Mouse (Mus musculus) heart, postnatal 0 days (tissue): ENCODE measurements around the gene Kctd13. TPM values are rescaled to one million over a fixed set of nuclear protein-coding genes. Genes with fewer than 3 reads are reported as not detected.

ENCODE experiments used
- ATAC-seq: fragments of 200-750 bp; cut with Nextera tagmentation; 2 replicates; pipeline ENCODE4 v1.8.0; 2017; ENCODE audit warnings: low read depth, moderate number of reproducible peaks, moderate library complexity; ENCODE audit not compliant: insufficient read depth
- DNase-seq: peaks from one replicate; pipeline ENCODE4 v3.0.0-alpha.2; 2016; ENCODE audit warnings: low spot score
- H3K27ac ChIP-seq: fragments of 300-500 bp; sonication (generic); 2 replicates; pipeline ENCODE4 v1.5.1; 2014; ENCODE audit warnings: low read depth, mild to moderate bottlenecking
- H3K27me3 ChIP-seq: fragments of 300-500 bp; sonication (generic); 2 replicates; pipeline ENCODE4 v1.6.1; 2014; ENCODE audit warnings: low read length, mixed read lengths; ENCODE audit not compliant: control insufficient read depth, insufficient read depth
- H3K36me3 ChIP-seq: fragments of 300-500 bp; sonication (generic); replicated peaks from 2 replicates; pipeline ENCODE4 v1.6.1; 2014; ENCODE audit warnings: low read length, mixed read lengths; ENCODE audit not compliant: control insufficient read depth, insufficient read depth
- H3K4me1 ChIP-seq: fragments of 300-500 bp; sonication (generic); 2 replicates; pipeline ENCODE4 v1.6.1; 2014; ENCODE audit warnings: antibody characterized with exemption; ENCODE audit not compliant: control insufficient read depth, insufficient read depth
- H3K4me2 ChIP-seq: fragments of 300-500 bp; sonication (generic); 2 replicates; pipeline ENCODE4 v1.6.1; 2014; ENCODE audit warnings: low read depth, mild to moderate bottlenecking, low read length, moderate library complexity
- H3K4me3 ChIP-seq: fragments of 300-500 bp; sonication (generic); 2 replicates; pipeline ENCODE4 v1.5.1; 2014; ENCODE audit warnings: low read depth, low read length
- H3K9ac ChIP-seq: fragments of 300-500 bp; sonication (generic); replicated peaks from 2 replicates; pipeline ENCODE4 v1.6.1; 2014; ENCODE audit warnings: low read depth, low read length, mixed read lengths
- H3K9me3 ChIP-seq: fragments of 300-500 bp; sonication (generic); replicated peaks from 2 replicates; pipeline ENCODE4 v1.6.1; 2016; ENCODE audit warnings: low read length; ENCODE audit not compliant: control insufficient read depth
- CTCF ChIP-seq: IDR thresholded peaks from 2 replicates; pipeline ENCODE4 v1.5.1; 2016; ENCODE audit warnings: antibody characterized with exemption, control low read depth, low read depth
- EP300 ChIP-seq: IDR thresholded peaks from 2 replicates; pipeline ENCODE4 v1.6.1; 2016; ENCODE audit warnings: antibody characterized with exemption, low read depth
- WGBS: fragments of 180-500 bp; shearing (Covaris S2); extraction: QIAGEN DNeasy Blood & Tissue Kit; methylation state at CpG from one replicate; pipeline ENCODE4 v1.1.7; 2014; 5-methylcytosine and 5-hydroxymethylcytosine counted together
- polyA plus RNA-seq: library from polyadenylated mRNA; unstranded; fragments of >200 nt; fragmentation: Nextera tagmentation; extraction: Ambion mirVana; gene quantifications from 2 replicates; pipeline ENCODE4 v1.2.1, GENCODE M21; 2015
- total RNA-seq: library from RNA; depleted of rRNA; stranded (reverse); fragments of >200 nt; gene quantifications from 2 replicates; pipeline ENCODE4 v1.2.3, GENCODE M21; 2014; ENCODE audit warnings: low replicate concordance; rRNA removed

Kctd13 gene
- total RNA-seq (6.8 and 8.2 TPM in 2 replicates), polyA plus RNA-seq (11.2 TPM in 2 replicates)

DNA sequence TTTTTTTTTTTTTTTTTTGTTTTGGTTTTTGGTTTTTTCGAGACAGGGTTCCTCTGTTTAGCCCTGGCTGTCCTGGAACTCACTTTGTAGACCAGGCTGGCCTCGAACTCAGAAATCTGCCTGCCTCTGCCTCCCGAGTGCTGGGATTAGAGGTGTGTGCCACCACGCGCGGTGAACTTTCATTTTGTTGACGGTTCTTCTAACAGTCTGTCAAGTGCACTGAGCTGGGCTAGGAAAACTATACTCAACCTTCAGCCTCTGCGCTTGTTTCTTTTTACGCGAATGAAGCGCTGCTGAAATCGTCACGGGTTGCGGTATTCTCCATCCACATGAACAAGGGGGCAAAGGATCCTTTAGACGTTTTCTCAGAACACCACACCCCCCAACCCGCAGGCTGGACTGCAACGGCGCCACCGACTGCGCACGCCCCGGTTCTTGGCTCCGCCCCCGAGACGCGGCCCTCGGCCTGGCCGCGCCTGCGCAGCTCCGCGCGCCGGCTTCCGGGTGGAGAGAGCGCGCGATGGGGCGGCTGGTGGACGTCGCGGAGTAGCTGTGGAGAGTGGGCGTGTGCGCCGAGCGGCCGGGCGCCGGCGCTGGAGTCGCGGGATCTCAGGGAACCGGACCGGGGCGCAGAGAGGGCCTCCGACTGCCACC is at the start of gene Kctd13:
TSS of gene Kctd13 (plus strand) at position 496 of the 654 bp plus-strand sequence.
- WGBS, result 3% methylated on average over 51 of the region's 56 CpGs
- Histone ChIP-seq H3K27me3 (no peaks in the 10 kb centered on the region), H3K9me3 (no peaks in the 10 kb centered on the region), H3K4me3 (peak within 1 kb of the TSS; percentile 57), H3K27ac (peak within 1 kb of the TSS; percentile 28), H3K4me1 (peaks cover 6% of the 10 kb centered on the region), H3K36me3 (0 out of 2 replicates have a peak, but pooled peaks cover 10% of the 10 kb centered on the region), H3K4me2 (peak within 1 kb of the TSS; percentile 77), H3K9ac (peak within 1 kb of the TSS; percentile 56)
- TF ChIP-seq EP300 (no peak), CTCF (no peak)
- peak; percentile 84 for DNase-seq
- ATAC-seq, result peak; percentile 96

DNA sequence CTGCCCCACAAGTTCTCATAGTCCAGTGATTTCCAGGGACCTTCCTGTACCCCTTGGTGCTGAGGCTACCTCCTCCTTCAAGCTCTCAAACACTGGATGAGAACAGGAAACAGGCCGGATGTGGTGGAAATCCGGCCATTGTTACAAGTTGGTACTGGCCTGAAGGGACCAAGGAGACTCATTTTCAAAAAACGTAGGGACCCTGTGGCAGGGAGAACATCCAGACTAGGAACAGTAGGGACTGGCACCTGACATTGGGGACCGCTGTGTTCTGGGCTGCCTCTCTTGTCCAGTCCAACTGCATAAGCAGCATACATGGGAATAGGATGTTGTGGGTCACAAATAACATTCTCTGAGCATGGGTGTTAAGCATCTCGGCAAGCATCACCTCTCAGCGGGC is 47.6 kb upstream of the Kctd13 start:
- H3K4me2 ChIP-seq, result peak overlapping the region; percentile 97
- H3K9ac ChIP-seq, result no peak overlapping the region; the same call in 1 of the 2 replicates
- H3K4me3 ChIP-seq, result peak overlapping the region; percentile 93; the same call in 1 of the 2 replicates
- DNase-seq (peak; percentile 43), ATAC-seq (no peak)
- H3K36me3 ChIP-seq, result peaks cover 45% of the 10 kb centered on the region
- H3K27me3 ChIP-seq, result no peaks in the 10 kb centered on the region
- peak overlapping the region; percentile 96 for H3K27ac ChIP-seq
- no peaks in the 10 kb centered on the region for H3K9me3 ChIP-seq
- peak; percentile 82; the same call in 1 of the 2 replicates for TF ChIP-seq EP300
- TF ChIP-seq CTCF, result no peak
- 61% methylated on average over 6 of the region's 6 CpGs for WGBS
- peaks cover 24% of the 10 kb centered on the region; the same call in 1 of the 2 replicates for H3K4me1 ChIP-seq

DNA sequence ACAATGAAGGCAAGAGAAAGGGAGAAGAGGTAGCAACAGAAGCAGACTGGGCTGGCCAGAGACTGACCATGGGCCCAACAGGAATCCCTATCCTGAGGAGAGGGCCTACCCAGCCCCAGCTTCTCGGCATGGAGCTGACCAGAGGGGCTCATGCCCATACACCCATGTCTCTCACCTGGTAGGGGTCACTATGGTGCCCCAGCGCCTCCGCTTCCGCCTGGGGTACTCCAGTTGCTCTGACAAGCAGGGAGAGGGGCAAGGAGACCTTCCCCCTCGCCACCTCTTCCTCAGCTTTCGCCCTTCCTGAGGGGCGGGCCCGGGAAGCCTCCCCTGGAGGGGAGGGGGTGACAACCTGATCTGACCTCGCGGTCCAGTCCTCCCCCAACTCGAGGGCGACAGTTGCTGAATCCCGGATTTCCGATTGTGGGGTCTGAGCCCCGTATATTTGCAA is 44.9 kb upstream of the Kctd13 start:
- peak overlapping the region; percentile 90 for H3K9ac ChIP-seq
- H3K4me1 ChIP-seq, result peaks cover 24% of the 10 kb centered on the region; the same call in 1 of the 2 replicates
- TF ChIP-seq CTCF (no peak), EP300 (no peak)
- H3K36me3 ChIP-seq, result peaks cover 18% of the 10 kb centered on the region
- peak; percentile 33 for DNase-seq
- H3K4me2 ChIP-seq, result peak overlapping the region; percentile 97
- 0% methylated on average over 15 of the region's 15 CpGs for WGBS
- H3K27me3 ChIP-seq, result no peaks in the 10 kb centered on the region
- H3K4me3 ChIP-seq, result peak overlapping the region; percentile 93
- peak overlapping the region; percentile 96 for H3K27ac ChIP-seq
- no peak for ATAC-seq
- no peaks in the 10 kb centered on the region for H3K9me3 ChIP-seq

GRCm38 (mm10) chr7:126884286-126885164 is 44.2 kb upstream of the Kctd13 start, which contains the start of gene Taok2:
TSS of gene Taok2 (minus strand) at chr7:126884703.
- Histone ChIP-seq H3K4me3 (peak within 1 kb of the TSS; percentile 93), H3K27me3 (no peaks in the 10 kb centered on the region), H3K27ac (peak within 1 kb of the TSS; percentile 96), H3K36me3 (peaks cover 10% of the 10 kb centered on the region), H3K4me1 (peaks cover 24% of the 10 kb centered on the region; the same call in 1 of the 2 replicates), H3K9me3 (no peaks in the 10 kb centered on the region), H3K4me2 (peak within 1 kb of the TSS; percentile 97), H3K9ac (peak within 1 kb of the TSS; percentile 90)
- under 1% methylated on average over 56 of the region's 56 CpGs for WGBS
- TF ChIP-seq EP300, result no peak
- peak; percentile 20; the same call in 1 of the 2 replicates for TF ChIP-seq CTCF
- DNase-seq (peak; percentile 97), ATAC-seq (peak; percentile 95)

GRCm38 (mm10) chr7:126887281-126887680 is 41.4 kb upstream of the Kctd13 start:
- DNase-seq, result no peak
- Histone ChIP-seq H3K9ac (no peak overlapping the region), H3K27ac (no peak overlapping the region), H3K4me3 (no peak overlapping the region), H3K36me3 (peaks cover 12% of the 10 kb centered on the region; the same call in 1 of the 2 replicates), H3K4me2 (no peak overlapping the region), H3K9me3 (no peaks in the 10 kb centered on the region), H3K27me3 (no peaks in the 10 kb centered on the region), H3K4me1 (peaks cover 13% of the 10 kb centered on the region; the same call in 1 of the 2 replicates)
- ATAC-seq, result no peak
- no peak for TF ChIP-seq EP300
- TF ChIP-seq CTCF, result no peak
- 87% methylated on average over 5 of the region's 5 CpGs for WGBS
